Mouse (Mus musculus) spleen, postnatal 4 days (tissue): ENCODE data around the gene Dnaic2.
A peak's percentile ranks its signal among the peaks of the same experiment; 100 is the strongest.

ENCODE experiments used
- DNase-seq, 2 experiments: peaks; one replicate each; pipeline ENCODE4 v3.0.0; 2022; ENCODE audit warnings: low spot score in 2 of 2

The Dnaic2 gene

GRCm38 (mm10) chr11:114702311-114702995 is 24.8 kb upstream of the Dnaic2 start:
- DNase-seq: no peak

GRCm38 (mm10) chr11:114702996-114703361 is 24.2 kb upstream of the Dnaic2 start:
- no peak for DNase-seq

- no peak for DNase-seq
Observed at GRCm38 (mm10) chr11:114704071-114704913, 22.9 kb upstream of the Dnaic2 start.

DNA sequence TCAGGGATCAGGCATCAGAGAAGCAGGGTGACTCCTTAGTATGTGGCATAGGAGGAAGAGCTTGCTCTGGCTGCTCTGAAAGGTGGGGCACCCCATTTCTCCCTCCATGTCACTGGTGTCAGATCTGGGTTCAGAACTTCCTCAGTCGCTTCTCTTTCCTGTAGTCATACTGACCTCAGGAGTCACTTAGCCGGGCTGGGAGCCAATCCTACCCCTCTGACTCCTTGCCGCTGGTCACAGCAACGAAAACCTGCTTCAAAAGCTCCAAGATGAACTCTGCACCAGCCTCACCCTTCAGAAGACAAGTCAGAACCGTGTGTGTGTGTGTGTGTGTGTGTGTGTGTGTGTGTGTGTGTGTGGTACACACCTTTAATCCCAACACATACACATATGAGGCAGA is 20.9 kb upstream of the Dnaic2 start:
- DNase-seq: no peak

- DNase-seq: no peak
Observed at GRCm38 (mm10) chr11:114711393-114711792, 15.8 kb upstream of the Dnaic2 start.

DNA sequence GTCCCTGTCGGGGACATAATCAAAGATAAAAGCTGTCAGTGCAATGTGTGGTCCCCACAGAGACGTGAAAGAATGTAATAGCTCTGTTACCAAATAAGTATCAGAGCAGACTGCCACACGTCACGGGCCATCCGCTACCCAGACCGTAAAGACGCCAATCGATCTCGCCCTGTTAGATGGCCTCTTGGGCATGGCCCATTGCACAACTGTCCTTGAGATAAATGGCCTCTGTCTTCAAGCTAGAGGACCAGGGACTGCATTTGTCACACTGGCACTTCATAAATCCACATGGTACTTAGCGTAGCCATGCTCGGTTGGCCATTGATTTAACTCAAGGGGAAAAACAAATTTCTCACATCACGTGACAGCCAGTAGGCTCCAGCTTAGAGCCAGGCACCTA is 15.3 kb upstream of the Dnaic2 start:
- no peak for DNase-seq

GRCm38 (mm10) chr11:114714526-114714925 is 12.7 kb upstream of the Dnaic2 start:
- DNase-seq: no peak

- no peak for DNase-seq
Observed at GRCm38 (mm10) chr11:114715531-114715930, 11.7 kb upstream of the Dnaic2 start.

DNA sequence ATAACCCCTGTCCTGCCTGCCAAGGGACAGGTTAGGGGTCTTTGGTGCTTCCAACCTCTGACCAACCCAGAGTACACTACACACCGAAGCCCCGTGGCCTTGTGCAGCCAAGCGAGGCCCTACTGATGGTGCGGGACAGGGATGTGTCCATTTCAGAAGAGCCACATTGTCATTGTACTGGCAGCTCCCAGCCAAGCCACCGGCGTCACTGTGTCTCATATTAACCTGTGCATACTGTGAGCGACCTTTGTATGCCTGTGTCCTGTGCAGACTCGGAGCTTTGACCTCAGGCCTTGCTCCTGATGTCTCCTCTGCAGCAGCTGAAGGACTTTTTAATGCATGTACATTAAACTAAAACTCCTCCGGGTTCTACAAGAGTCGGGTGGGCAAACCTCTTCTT is 6.7 kb upstream of the Dnaic2 start:
- no peak for DNase-seq

DNA sequence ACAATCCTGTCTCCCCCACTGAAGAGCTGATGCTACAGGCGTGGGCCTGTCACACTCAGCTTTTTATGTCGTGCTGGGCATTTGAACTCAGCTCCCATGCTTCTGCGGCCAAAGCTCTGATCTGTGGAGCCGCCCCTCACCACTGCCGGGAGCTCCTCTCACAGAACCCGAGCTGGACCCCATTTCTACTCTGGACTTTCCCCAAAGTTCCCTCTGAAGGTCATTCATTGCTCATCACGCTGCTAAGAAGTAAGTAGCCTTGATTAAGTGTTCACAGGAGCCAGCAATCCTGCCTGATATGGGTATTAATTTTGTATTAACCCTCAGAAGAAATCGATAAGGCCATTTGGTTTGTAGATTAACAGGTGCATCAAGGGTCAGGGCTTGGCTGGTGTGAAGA is 4.8 kb upstream of the Dnaic2 start:
- no peak for DNase-seq

- DNase-seq: no peak
Observed at GRCm38 (mm10) chr11:114723030-114723429, 4.2 kb upstream of the Dnaic2 start.

DNA sequence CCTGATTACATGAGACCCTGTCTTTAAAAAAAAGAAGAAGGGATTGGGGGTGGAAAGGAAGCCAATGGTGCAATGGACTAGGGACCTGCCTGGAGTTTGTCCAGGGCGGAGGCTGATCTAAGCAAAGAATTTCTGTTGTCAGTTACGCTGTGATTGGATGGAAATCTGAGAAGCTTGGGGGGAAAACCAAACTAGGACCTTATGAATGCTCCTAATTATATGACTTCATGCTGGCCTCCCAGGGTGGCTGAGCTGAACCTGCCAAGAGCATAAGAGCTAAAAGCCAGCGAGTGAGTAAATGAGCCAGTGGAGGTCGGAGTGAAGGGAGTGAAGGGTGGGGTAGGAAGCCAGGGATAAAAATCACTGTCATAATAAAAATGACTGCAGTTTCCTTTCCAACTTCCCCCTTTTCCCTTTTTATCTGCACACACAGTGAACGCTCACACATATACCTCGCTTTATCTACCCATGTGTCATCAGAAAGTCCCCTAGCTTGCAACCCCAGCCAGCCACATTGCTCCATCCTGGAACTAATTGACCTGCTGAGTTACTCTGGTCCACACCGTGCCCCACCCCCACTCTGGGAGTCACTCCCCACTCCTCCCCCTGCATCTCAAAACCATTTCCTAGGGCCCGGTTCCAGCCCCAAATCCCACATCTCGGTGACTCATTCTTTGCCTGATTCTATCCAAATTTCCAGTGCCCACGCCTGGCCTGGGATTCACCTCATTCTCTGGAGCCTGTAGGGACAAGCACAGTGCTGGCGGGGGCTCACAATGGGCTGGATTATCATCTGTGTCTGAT is 2.2 kb upstream of the Dnaic2 start:
- DNase-seq: no peak

DNA sequence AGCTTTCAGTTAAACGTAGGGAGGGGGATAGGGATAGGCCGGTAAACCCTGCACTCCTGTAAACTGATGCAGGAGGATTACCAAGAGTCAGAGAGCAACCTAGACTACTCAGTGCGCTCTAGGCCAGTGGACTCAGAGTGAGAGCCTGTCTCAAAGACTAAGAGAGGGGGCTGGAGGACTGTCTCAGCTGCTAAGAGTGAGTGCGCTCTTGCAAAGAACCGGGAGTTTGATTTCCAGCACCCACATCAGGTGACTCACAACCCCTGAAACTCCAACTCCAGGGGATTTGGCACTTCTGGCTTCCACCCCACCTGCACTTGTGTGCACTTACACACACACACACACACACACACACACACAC is 598 bp downstream of the Dnaic2 start:
- DNase-seq: no peak

DNA sequence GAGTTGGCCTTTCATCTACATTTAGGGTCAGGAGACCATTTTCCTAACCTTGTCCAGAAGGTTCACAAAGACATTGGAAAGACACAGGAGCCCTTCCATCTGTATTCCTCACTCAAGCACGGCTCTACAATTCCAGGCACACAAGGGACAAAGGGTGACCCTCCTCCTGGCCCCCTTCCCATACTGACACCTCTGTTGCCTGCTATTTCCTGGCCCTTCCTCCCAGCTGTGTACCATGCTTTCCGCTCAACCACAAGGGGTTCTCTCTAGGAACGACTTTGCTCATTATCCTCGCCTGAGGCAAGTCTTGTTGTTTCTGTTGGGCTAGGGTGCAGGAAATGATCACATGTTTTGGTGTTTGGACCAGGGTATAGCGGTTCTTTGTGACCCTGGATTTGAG is 1.1 kb downstream of the Dnaic2 start:
- DNase-seq: no peak

GRCm38 (mm10) chr11:114729832-114730363 is 2.7 kb downstream of the Dnaic2 start:
- DNase-seq: no peak

- no peak for DNase-seq
Observed at GRCm38 (mm10) chr11:114731711-114732110, 4.5 kb downstream of the Dnaic2 start.

DNA sequence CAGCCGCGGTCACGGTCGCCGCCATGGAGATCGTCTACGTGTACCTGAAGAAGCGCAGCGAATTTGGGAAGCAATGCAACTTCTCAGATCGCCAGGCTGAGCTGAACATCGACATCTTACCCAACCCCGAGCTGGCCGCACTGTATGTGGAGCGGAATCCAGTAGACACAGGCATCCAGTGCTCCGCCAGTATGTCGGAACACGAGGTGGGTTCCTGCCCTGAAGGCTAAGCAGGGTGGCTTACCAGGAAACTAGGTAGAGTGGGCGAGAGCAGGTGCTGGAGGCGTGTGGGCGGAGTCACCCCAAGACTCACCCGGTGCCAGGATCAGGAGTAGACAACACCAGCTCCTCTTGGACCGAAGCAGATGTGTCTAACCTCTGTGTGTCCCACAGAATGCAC is 5.7 kb downstream of the Dnaic2 start:
- DNase-seq: no peak

DNA sequence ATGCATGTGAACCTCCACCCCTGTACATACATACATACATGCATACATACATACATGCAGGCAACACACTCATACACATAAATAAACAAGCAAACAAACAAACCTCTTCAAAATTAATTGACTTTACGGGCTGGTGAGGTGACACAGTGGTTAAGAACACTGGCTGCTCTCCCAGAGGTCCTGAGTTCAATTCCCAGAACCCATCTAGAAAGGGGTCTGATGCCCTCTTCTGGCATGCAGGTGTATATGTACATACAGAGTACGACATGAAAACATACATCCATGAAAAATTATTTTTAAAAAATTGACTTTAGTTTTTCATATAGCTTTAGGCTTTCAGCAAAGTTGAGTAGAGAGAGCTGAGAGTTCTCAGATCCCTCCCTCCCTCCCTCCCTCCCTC is 8.9 kb downstream of the Dnaic2 start:
- no peak for DNase-seq

GRCm38 (mm10) chr11:114736913-114737624 is 9.9 kb downstream of the Dnaic2 start:
- DNase-seq: no peak

GRCm38 (mm10) chr11:114740598-114740997 is 13.4 kb downstream of the Dnaic2 start:
- DNase-seq: no peak

- DNase-seq: no peak
Observed at GRCm38 (mm10) chr11:114741451-114741850, 14.2 kb downstream of the Dnaic2 start.

DNA sequence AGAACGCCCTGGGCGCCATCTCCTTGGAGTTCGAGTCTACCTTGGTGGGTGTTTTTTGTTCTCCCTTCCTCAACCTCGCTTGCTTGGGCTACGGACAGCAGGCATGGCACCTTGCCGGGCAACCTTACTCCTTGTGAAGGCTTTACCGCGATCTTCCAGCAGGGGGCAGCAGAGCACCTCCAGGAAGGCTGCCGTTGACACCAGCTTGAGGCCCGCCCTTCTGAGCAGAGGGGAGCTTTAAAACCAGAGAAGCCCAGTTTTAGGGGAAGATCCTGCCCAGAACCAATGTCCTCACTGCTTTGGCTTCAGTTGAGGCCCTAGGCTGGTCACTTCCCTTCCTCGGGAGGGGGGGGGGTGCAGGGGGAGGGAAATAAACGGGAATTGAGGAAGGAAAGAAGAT is 17.9 kb downstream of the Dnaic2 start:
- DNase-seq: peak; percentile 86 to 97
